Mouse (Mus musculus) lung, embryonic 16.5 days (tissue): ENCODE results near the gene Il11. TPM values are rescaled to one million over a fixed set of nuclear protein-coding genes. Genes with fewer than 3 reads are reported as not detected.

Experiments
- ATAC-seq: fragments of 200-750 bp; cut with Nextera tagmentation; 2 replicates; pipeline ENCODE4 v1.8.0; 2017; ENCODE audit warnings: low read depth, mild to moderate bottlenecking, moderate library complexity
- H3K27ac ChIP-seq: fragments of 300-500 bp; sonication (generic); 2 replicates; pipeline ENCODE4 v1.5.1; 2014; ENCODE audit warnings: mild to moderate bottlenecking, control low read depth, low read length
- H3K27me3 ChIP-seq: fragments of 300-500 bp; sonication (generic); 2 replicates; pipeline ENCODE4 v1.6.1; 2014; ENCODE audit warnings: low read depth, low read length, mixed read lengths; ENCODE audit not compliant: control insufficient read depth, insufficient read depth
- H3K36me3 ChIP-seq: fragments of 300-500 bp; sonication (generic); 2 replicates; pipeline ENCODE4 v1.6.1; 2014; ENCODE audit warnings: low read length; ENCODE audit not compliant: control insufficient read depth, insufficient read depth
- H3K4me1 ChIP-seq: fragments of 300-500 bp; sonication (generic); replicated peaks from 2 replicates; pipeline ENCODE4 v1.6.1; 2014; ENCODE audit warnings: low read length, mixed read lengths; ENCODE audit not compliant: control insufficient read depth, insufficient read depth
- H3K4me2 ChIP-seq: fragments of 300-500 bp; sonication (generic); 2 replicates; pipeline ENCODE4 v1.6.1; 2014; ENCODE audit warnings: low read depth, low read length, control low read depth
- H3K4me3 ChIP-seq: fragments of 300-500 bp; sonication (generic); 2 replicates; pipeline ENCODE4 v1.5.1; 2014; ENCODE audit warnings: mild to moderate bottlenecking, low read length, control low read depth
- H3K9ac ChIP-seq: fragments of 300-500 bp; sonication (generic); 2 replicates; pipeline ENCODE4 v1.6.1; 2014; ENCODE audit warnings: low read length, control low read depth
- H3K9me3 ChIP-seq: fragments of 300-500 bp; sonication (generic); 2 replicates; pipeline ENCODE4 v1.6.1; 2016; ENCODE audit warnings: low read length; ENCODE audit not compliant: control insufficient read depth
- WGBS: fragments of 180-500 bp; shearing (Covaris S2); extraction: QIAGEN DNeasy Blood & Tissue Kit; methylation state at CpG from one replicate; pipeline ENCODE4 v1.1.7; 2014; 5-methylcytosine and 5-hydroxymethylcytosine counted together
- polyA plus RNA-seq: library from polyadenylated mRNA; unstranded; fragments of >200 nt; fragmentation: Nextera tagmentation; extraction: Ambion mirVana; gene quantifications from 2 replicates; pipeline ENCODE4 v1.2.1, GENCODE M21; 2015

The Il11 gene
- polyA plus RNA-seq, 1 experiment from 2014 or later = 0.19 TPM

GRCm38 (mm10) chr7:4792278-4793212, 9.9 kb upstream of the Il11 start, which contains the start of gene Rpl28:
Gene Rpl28, plus strand, starts transcription at chr7:4792874.
- Histone ChIP-seq H3K4me3 (peak within 1 kb of the TSS; percentile 82), H3K9me3 (no peaks in the 10 kb centered on the region), H3K9ac (peak within 1 kb of the TSS; percentile 95), H3K27ac (peak within 1 kb of the TSS; percentile 96), H3K4me2 (peak within 1 kb of the TSS; percentile 66), H3K36me3 (peaks cover 25% of the 10 kb centered on the region), H3K4me1 (peaks cover 7% of the 10 kb centered on the region), H3K27me3 (no peaks in the 10 kb centered on the region)
- peak; percentile 91 for ATAC-seq
- under 1% methylated on average over 54 of the region's 54 CpGs for WGBS

GRCm38 (mm10) chr7:4789436-4789935, 6.8 kb upstream of the Il11 start, which contains the start of gene Tmem238:
Gene Tmem238, minus strand, starts transcription at chr7:4789656.
- Histone ChIP-seq H3K36me3 (peaks cover 4% of the 10 kb centered on the region), H3K9ac (peak within 1 kb of the TSS; percentile 83), H3K4me3 (peak within 1 kb of the TSS; percentile 64), H3K4me2 (peak within 1 kb of the TSS; percentile 86), H3K4me1 (peaks cover 5% of the 10 kb centered on the region), H3K9me3 (no peaks in the 10 kb centered on the region), H3K27ac (peak within 1 kb of the TSS; percentile 82), H3K27me3 (no peaks in the 10 kb centered on the region)
- peak; percentile 56 for ATAC-seq
- 10% methylated on average over 27 of the region's 40 CpGs for WGBS

- ATAC-seq = peak; percentile 53
- Histone ChIP-seq H3K9me3 (no peaks in the 10 kb centered on the region), H3K4me1 (peaks cover 2% of the 10 kb centered on the region), H3K4me2 (peak overlapping the region; percentile 86), H3K4me3 (peak overlapping the region; percentile 64), H3K27me3 (no peaks in the 10 kb centered on the region), H3K27ac (peak overlapping the region; percentile 82), H3K36me3 (no peaks in the 10 kb centered on the region), H3K9ac (peak overlapping the region; percentile 83)
- 2% methylated on average over 59 of the region's 64 CpGs for WGBS
Measured at GRCm38 (mm10) chr7:4788499-4789435, 6.1 kb upstream of the Il11 start.

GRCm38 (mm10) chr7:4783667-4784268, 1.1 kb upstream of the Il11 start:
- no peak overlapping the region for H3K27ac ChIP-seq
- H3K4me3 ChIP-seq = no peak overlapping the region
- no peaks in the 10 kb centered on the region for H3K36me3 ChIP-seq
- no peaks in the 10 kb centered on the region; the same call in none of the 2 replicates for H3K4me1 ChIP-seq
- no peaks in the 10 kb centered on the region for H3K9me3 ChIP-seq
- peaks cover 3% of the 10 kb centered on the region; the same call in 1 of the 2 replicates for H3K27me3 ChIP-seq
- no peak overlapping the region for H3K9ac ChIP-seq
- ATAC-seq = no peak
- 73% methylated on average over 14 of the region's 14 CpGs for WGBS
- no peak overlapping the region for H3K4me2 ChIP-seq

- no peak for ATAC-seq
- H3K9me3 ChIP-seq = no peaks in the 10 kb centered on the region
- no peak overlapping the region for H3K9ac ChIP-seq
- peaks cover 1% of the 10 kb centered on the region; the same call in 1 of the 2 replicates for H3K4me1 ChIP-seq
- H3K4me2 ChIP-seq = no peak overlapping the region
- H3K36me3 ChIP-seq = no peaks in the 10 kb centered on the region
- WGBS = 41% methylated on average over 3 of the region's 3 CpGs
- H3K27ac ChIP-seq = no peak overlapping the region
- peaks cover 20% of the 10 kb centered on the region for H3K27me3 ChIP-seq
- no peak overlapping the region for H3K4me3 ChIP-seq
Measured at GRCm38 (mm10) chr7:4782130-4782529, 529 bp downstream of the Il11 start.

- Histone ChIP-seq H3K36me3 (no peaks in the 10 kb centered on the region), H3K9ac (no peak overlapping the region), H3K27ac (no peak overlapping the region), H3K4me3 (no peak overlapping the region), H3K4me1 (peaks cover 5% of the 10 kb centered on the region), H3K27me3 (peaks cover 38% of the 10 kb centered on the region), H3K9me3 (no peaks in the 10 kb centered on the region), H3K4me2 (no peak overlapping the region)
- ATAC-seq = no peak
- WGBS = 31% methylated on average over 5 of the region's 5 CpGs
Measured at GRCm38 (mm10) chr7:4779921-4780320, 2.7 kb downstream of the Il11 start.

GRCm38 (mm10) chr7:4777851-4778637, 4.6 kb downstream of the Il11 start:
- no peak for ATAC-seq
- H3K4me1 ChIP-seq = peaks cover 5% of the 10 kb centered on the region
- no peak overlapping the region for H3K9ac ChIP-seq
- H3K9me3 ChIP-seq = no peaks in the 10 kb centered on the region
- H3K4me2 ChIP-seq = no peak overlapping the region
- no peak overlapping the region for H3K27ac ChIP-seq
- 6% methylated on average over 17 of the region's 20 CpGs for WGBS
- H3K36me3 ChIP-seq = no peaks in the 10 kb centered on the region
- H3K4me3 ChIP-seq = no peak overlapping the region
- peaks cover 41% of the 10 kb centered on the region for H3K27me3 ChIP-seq
